Mouse (Mus musculus) liver, embryonic 12.5 days (tissue): ENCODE data around the gene Mpzl1. TPM values are rescaled to one million over a fixed set of nuclear protein-coding genes. Genes with fewer than 3 reads are reported as not detected.

Experiments
- ATAC-seq: fragments of 200-750 bp; cut with Nextera tagmentation; 2 replicates; pipeline ENCODE4 v1.8.0; 2017; ENCODE audit warnings: moderate number of reproducible peaks, mild to moderate bottlenecking, moderate library complexity
- H3K27ac ChIP-seq: fragments of 300-500 bp; sonication (generic); 2 replicates; pipeline ENCODE4 v1.5.1; 2016; ENCODE audit warnings: mild to moderate bottlenecking
- H3K27me3 ChIP-seq: fragments of 300-500 bp; sonication (generic); replicated peaks from 2 replicates; pipeline ENCODE4 v1.6.1; 2016; ENCODE audit warnings: mild to moderate bottlenecking, moderate library complexity
- H3K36me3 ChIP-seq: fragments of 300-500 bp; sonication (generic); 2 replicates; pipeline ENCODE4 v1.6.1; 2016; ENCODE audit warnings: mild to moderate bottlenecking, moderate library complexity
- H3K4me1 ChIP-seq: fragments of 300-500 bp; sonication (generic); 2 replicates; pipeline ENCODE4 v1.6.1; 2016
- H3K4me2 ChIP-seq: fragments of 300-500 bp; sonication (generic); 2 replicates; pipeline ENCODE4 v1.6.1; 2016; ENCODE audit warnings: mild to moderate bottlenecking, moderate library complexity
- H3K4me3 ChIP-seq: fragments of 300-500 bp; sonication (generic); 2 replicates; pipeline ENCODE4 v1.5.1; 2016; ENCODE audit warnings: mild to moderate bottlenecking, moderate library complexity
- H3K9ac ChIP-seq: fragments of 300-500 bp; sonication (generic); 2 replicates; pipeline ENCODE4 v1.6.1; 2016; ENCODE audit warnings: mild to moderate bottlenecking, moderate library complexity
- H3K9me3 ChIP-seq: fragments of 300-500 bp; sonication (generic); replicated peaks from 2 replicates; pipeline ENCODE4 v1.6.1; 2016; ENCODE audit warnings: mild to moderate bottlenecking, moderate library complexity
- WGBS: fragments of 180-500 bp; shearing (Covaris S2); methylation state at CpG from one replicate; pipeline ENCODE4 v1.1.7; 2016; ENCODE audit not compliant: insufficient replicate concordance; 5-methylcytosine and 5-hydroxymethylcytosine counted together
- polyA plus RNA-seq: library from polyadenylated mRNA; unstranded; fragments of >200 nt; fragmentation: Nextera tagmentation; extraction: Ambion mirVana; gene quantifications from 2 replicates; pipeline ENCODE4 v1.2.1, GENCODE M21; 2016

Gene Mpzl1
- polyA plus RNA-seq, 1 experiment from 2014 or later, result 50.3 TPM

GRCm38 (mm10) chr1:165653126-165653885 is 19.0 kb upstream of the Mpzl1 start:
- H3K4me2 ChIP-seq, result no peak overlapping the region
- 0 out of 2 replicates have a peak overlapping the region, but pooled peaks have one; percentile 36 for H3K27ac ChIP-seq
- H3K9me3 ChIP-seq, result no peaks in the 10 kb centered on the region
- 73% methylated on average over 14 of the region's 14 CpGs for WGBS
- peaks cover 23% of the 10 kb centered on the region for H3K4me1 ChIP-seq
- no peak for ATAC-seq
- no peak overlapping the region for H3K4me3 ChIP-seq
- peaks cover 10% of the 10 kb centered on the region; the same call in 1 of the 2 replicates for H3K36me3 ChIP-seq
- H3K9ac ChIP-seq, result no peak overlapping the region
- H3K27me3 ChIP-seq, result peaks cover 4% of the 10 kb centered on the region; the same call in 1 of the 2 replicates

GRCm38 (mm10) chr1:165652507-165652906 is 18.2 kb upstream of the Mpzl1 start:
- Histone ChIP-seq H3K27me3 (peaks cover 11% of the 10 kb centered on the region), H3K9ac (no peak overlapping the region), H3K9me3 (no peaks in the 10 kb centered on the region), H3K4me2 (no peak overlapping the region), H3K36me3 (0 out of 2 replicates have a peak, but pooled peaks cover 5% of the 10 kb centered on the region), H3K4me3 (no peak overlapping the region), H3K27ac (peak overlapping the region; percentile 32; the same call in 1 of the 2 replicates), H3K4me1 (peaks cover 23% of the 10 kb centered on the region)
- no peak for ATAC-seq
- 64% methylated on average over 2 of the region's 2 CpGs for WGBS

- H3K9me3 ChIP-seq, result no peaks in the 10 kb centered on the region
- no peak overlapping the region for H3K4me3 ChIP-seq
- WGBS, result 16% methylated on average over 5 of the region's 5 CpGs
- no peak overlapping the region for H3K9ac ChIP-seq
- H3K36me3 ChIP-seq, result 0 out of 2 replicates have a peak, but pooled peaks cover 5% of the 10 kb centered on the region
- no peak overlapping the region for H3K27ac ChIP-seq
- no peak for ATAC-seq
- H3K4me2 ChIP-seq, result no peak overlapping the region
- H3K27me3 ChIP-seq, result peaks cover 17% of the 10 kb centered on the region
- H3K4me1 ChIP-seq, result peaks cover 23% of the 10 kb centered on the region
These were observed 16.8 kb upstream of the Mpzl1 start for GRCm38 (mm10) chr1:165651158-165651557.

GRCm38 (mm10) chr1:165645102-165645501 is 10.8 kb upstream of the Mpzl1 start:
- no peak overlapping the region for H3K9ac ChIP-seq
- H3K4me2 ChIP-seq, result no peak overlapping the region
- no peak for ATAC-seq
- H3K4me1 ChIP-seq, result peaks cover 18% of the 10 kb centered on the region
- H3K27me3 ChIP-seq, result peaks cover 32% of the 10 kb centered on the region
- 65% methylated on average over 4 of the region's 4 CpGs for WGBS
- no peak overlapping the region for H3K27ac ChIP-seq
- H3K4me3 ChIP-seq, result no peak overlapping the region
- H3K9me3 ChIP-seq, result no peaks in the 10 kb centered on the region
- H3K36me3 ChIP-seq, result no peaks in the 10 kb centered on the region

- ATAC-seq, result no peak
- H3K4me2 ChIP-seq, result no peak overlapping the region
These were observed 9.4 kb upstream of the Mpzl1 start for GRCm38 (mm10) chr1:165643735-165644134.

GRCm38 (mm10) chr1:165642780-165643311 is 8.5 kb upstream of the Mpzl1 start:
- no peaks in the 10 kb centered on the region for H3K36me3 ChIP-seq
- peak overlapping the region; percentile 70 for H3K27ac ChIP-seq
- H3K9ac ChIP-seq, result peak overlapping the region; percentile 79
- H3K27me3 ChIP-seq, result peaks cover 23% of the 10 kb centered on the region
- WGBS, result 8% methylated on average over 16 of the region's 16 CpGs
- no peaks in the 10 kb centered on the region for H3K9me3 ChIP-seq
- ATAC-seq, result peak; percentile 48
- H3K4me3 ChIP-seq, result peak overlapping the region; percentile 78
- peaks cover 27% of the 10 kb centered on the region for H3K4me1 ChIP-seq
- H3K4me2 ChIP-seq, result peak overlapping the region; percentile 95

More at GRCm38 (mm10) chr1:165643735-165644134, 9.4 kb upstream of the Mpzl1 start:
- H3K27ac ChIP-seq, result no peak overlapping the region
- peaks cover 27% of the 10 kb centered on the region for H3K4me1 ChIP-seq
- 61% methylated on average over 5 of the region's 5 CpGs for WGBS
- no peak overlapping the region for H3K9ac ChIP-seq
- H3K36me3 ChIP-seq, result no peaks in the 10 kb centered on the region
- peaks cover 28% of the 10 kb centered on the region for H3K27me3 ChIP-seq
- H3K4me3 ChIP-seq, result no peak overlapping the region
- H3K9me3 ChIP-seq, result no peaks in the 10 kb centered on the region

GRCm38 (mm10) chr1:165641786-165642771 is 7.7 kb upstream of the Mpzl1 start:
- H3K27me3 ChIP-seq, result peaks cover 17% of the 10 kb centered on the region
- H3K9ac ChIP-seq, result peak overlapping the region; percentile 79
- no peaks in the 10 kb centered on the region for H3K9me3 ChIP-seq
- WGBS, result under 1% methylated on average over 75 of the region's 75 CpGs
- no peaks in the 10 kb centered on the region for H3K36me3 ChIP-seq
- peak; percentile 81 for ATAC-seq
- peak overlapping the region; percentile 78 for H3K4me3 ChIP-seq
- peak overlapping the region; percentile 80 for H3K27ac ChIP-seq
- peak overlapping the region; percentile 95 for H3K4me2 ChIP-seq
- H3K4me1 ChIP-seq, result peaks cover 27% of the 10 kb centered on the region

- 7% methylated on average over 16 of the region's 16 CpGs for WGBS
- H3K4me2 ChIP-seq, result peak overlapping the region; percentile 95
- H3K27me3 ChIP-seq, result peaks cover 16% of the 10 kb centered on the region
- peak; percentile 71 for ATAC-seq
- H3K36me3 ChIP-seq, result no peaks in the 10 kb centered on the region
- H3K4me1 ChIP-seq, result peaks cover 27% of the 10 kb centered on the region
- H3K9ac ChIP-seq, result peak overlapping the region; percentile 78
- peak overlapping the region; percentile 78 for H3K4me3 ChIP-seq
- H3K9me3 ChIP-seq, result no peaks in the 10 kb centered on the region
- H3K27ac ChIP-seq, result peak overlapping the region; percentile 80
These were observed 7.0 kb upstream of the Mpzl1 start for GRCm38 (mm10) chr1:165641271-165641771.

GRCm38 (mm10) chr1:165636289-165636688 is 2.0 kb upstream of the Mpzl1 start:
- ATAC-seq, result no peak
- H3K4me1 ChIP-seq, result peaks cover 63% of the 10 kb centered on the region

GRCm38 (mm10) chr1:165635055-165635897 is 938 bp upstream of the Mpzl1 start:
- peaks cover 10% of the 10 kb centered on the region; the same call in 1 of the 2 replicates for H3K27me3 ChIP-seq
- H3K9ac ChIP-seq, result peak overlapping the region; percentile 64
- WGBS, result 34% methylated on average over 17 of the region's 17 CpGs
- no peaks in the 10 kb centered on the region for H3K9me3 ChIP-seq
- peak overlapping the region; percentile 83 for H3K4me3 ChIP-seq
- peak overlapping the region; percentile 75 for H3K27ac ChIP-seq
- peak overlapping the region; percentile 100 for H3K4me2 ChIP-seq
- no peaks in the 10 kb centered on the region for H3K36me3 ChIP-seq
- ATAC-seq, result no peak
- H3K4me1 ChIP-seq, result peaks cover 64% of the 10 kb centered on the region

More at GRCm38 (mm10) chr1:165636289-165636688, 2.0 kb upstream of the Mpzl1 start:
- Histone ChIP-seq H3K9me3 (no peaks in the 10 kb centered on the region), H3K36me3 (no peaks in the 10 kb centered on the region), H3K4me3 (no peak overlapping the region), H3K9ac (no peak overlapping the region), H3K27ac (no peak overlapping the region), H3K27me3 (peaks cover 10% of the 10 kb centered on the region; the same call in 1 of the 2 replicates), H3K4me2 (no peak overlapping the region)
- 79% methylated on average over 8 of the region's 8 CpGs for WGBS
